16 mouse cellular contexts compared by ENCODE assay signal in genomic region chr7:67710216-67710615, GRCm38 (mm10). TPM values are rescaled to one million over a fixed set of nuclear protein-coding genes. Genes with fewer than 3 reads are reported as not detected.
A peak's percentile ranks its signal among the peaks of the same experiment; 100 is the strongest.
DNase-seq lines count a peak whose midpoint lies in the region; ATAC-seq and TF ChIP-seq lines count a peak whose summit lies in the region.
"Had no signal": no experiment of that assay in that cellular context is flagged by ENCODE, and none has a peak within 500 bp of the region (broad histone marks: within the 10 kb centered on the region; RNA-seq: fewer than 3 reads in every experiment).

No protein-coding gene starts in this region.

- no peak for TF ChIP-seq RAD21 in MEL (IDR thresholded peaks at IDR 0.05; ENCODE audit: low read depth, low read length)

- no peak overlapping the region for H3K9ac ChIP-seq in MEL (ENCODE audit: control insufficient read depth, low read depth, low read length, poor library complexity, severe bottlenecking)
- H3K9ac ChIP-seq in liver, embryonic 15.5 days = no peak overlapping the region
- H3K9ac ChIP-seq: embryonic facial prominence, embryonic 15.5 days; forebrain, embryonic 15.5 days had no signal

- peak overlapping the region; percentile 43 for H3K27ac ChIP-seq in MEL (ENCODE audit: control insufficient read depth, low read depth, low read length)
- no peak overlapping the region for H3K27ac ChIP-seq in liver, embryonic 15.5 days (replicated peaks)
- H3K27ac ChIP-seq: embryonic facial prominence, embryonic 15.5 days; forebrain, embryonic 15.5 days had no signal

- TF ChIP-seq CTCF in MEL (IDR thresholded peaks at IDR 0.05 in 2 of 3, conservative IDR thresholded peaks at IDR 0.05 in 1 of 3; ENCODE audit: control insufficient read depth in 1 of 3, insufficient read depth in 1 of 3, low read depth in 2 of 3, low read length in 3 of 3, poor library complexity in 1 of 3, severe bottlenecking in 1 of 3) = no peak

- no peak for TF ChIP-seq POLR2A in MEL (IDR thresholded peaks at IDR 0.05; ENCODE audit: control insufficient read depth in 1 of 2, insufficient read depth in 1 of 2, low read depth in 1 of 2, low read length in 2 of 2, poor library complexity in 1 of 2)

- DNase-seq in 416B (ENCODE audit: low read depth) = peak; percentile 59
- peak; percentile 44 for DNase-seq in MEL (ENCODE audit: low read depth, low spot score)
- peak; percentile 39 to 78 for DNase-seq in lung, postnatal 4 days
- DNase-seq in kidney, adult 8-10 months = no peak
- DNase-seq in left cerebral cortex, adult 8-10 months (ENCODE audit: low spot score in 2 of 2) = no peak
- DNase-seq in right cerebral cortex, postnatal 10 days (ENCODE audit: low spot score in 2 of 2) = no peak
- DNase-seq: adrenal gland, adult 8-10 months; gastrocnemius, postnatal 25 days; kidney, adult 9 months; right cerebral cortex, postnatal 14 days; thymus, postnatal 36 days had no signal

- H3K9me3 ChIP-seq in MEL (replicated peaks; ENCODE audit: insufficient read depth, low read length) = no peaks in the 10 kb centered on the region
- no peaks in the 10 kb centered on the region for H3K9me3 ChIP-seq in liver, embryonic 15.5 days (replicated peaks)
- H3K9me3 ChIP-seq: embryonic facial prominence, embryonic 15.5 days; forebrain, embryonic 15.5 days had no signal

- H3K27me3 ChIP-seq in MEL (ENCODE audit: control insufficient read depth in 1 of 2, insufficient read depth in 2 of 2, low read length in 2 of 2) = no peaks in the 10 kb centered on the region
- no peaks in the 10 kb centered on the region for H3K27me3 ChIP-seq in liver, embryonic 15.5 days
- H3K27me3 ChIP-seq: embryonic facial prominence, embryonic 15.5 days; forebrain, embryonic 15.5 days had no signal

- peak overlapping the region; percentile 18; the same call in 1 of the 2 replicates for H3K4me2 ChIP-seq in liver, embryonic 15.5 days
- H3K4me2 ChIP-seq: embryonic facial prominence, embryonic 15.5 days; forebrain, embryonic 15.5 days had no signal

- H3K79me2 ChIP-seq in MEL (ENCODE audit: control insufficient read depth, insufficient read depth, low read length, poor library complexity) = no peaks in the 10 kb centered on the region

- peak; percentile 81 for ATAC-seq in liver, embryonic 15.5 days (ENCODE audit: insufficient read depth)
- ATAC-seq: forebrain, embryonic 15.5 days had no signal

- no peak overlapping the region for H3K4me3 ChIP-seq in MEL (ENCODE audit: control insufficient read depth in 1 of 2, insufficient read depth in 1 of 2, low read depth in 2 of 2, low read length in 2 of 2)
- no peak overlapping the region for H3K4me3 ChIP-seq in liver, embryonic 15.5 days (replicated peaks)
- H3K4me3 ChIP-seq: embryonic facial prominence, embryonic 15.5 days; forebrain, embryonic 15.5 days had no signal

- no peaks in the 10 kb centered on the region for H3K36me3 ChIP-seq in MEL (ENCODE audit: control insufficient read depth in 1 of 2, insufficient read depth in 2 of 2, low read length in 2 of 2)
- peaks cover 9% of the 10 kb centered on the region; the same call in 1 of the 2 replicates for H3K36me3 ChIP-seq in liver, embryonic 15.5 days (replicated peaks)

- no peaks in the 10 kb centered on the region for H3K4me1 ChIP-seq in MEL (ENCODE audit: control insufficient read depth in 1 of 2, insufficient read depth in 2 of 2, low read length in 2 of 2)
- peaks cover 9% of the 10 kb centered on the region for H3K4me1 ChIP-seq in liver, embryonic 15.5 days (replicated peaks)

- no peak; a peak in 1 of 4 replicates for TF ChIP-seq EP300 in MEL (IDR thresholded peaks at IDR 0.05; ENCODE audit: low read depth in 1 of 2, low read length in 2 of 2)

- WGBS in liver, embryonic 15.5 days (ENCODE audit: insufficient replicate concordance) = 23% methylated on average over 7 of the region's 7 CpGs

TF ChIP-seq in MEL, 35 proteins besides CTCF, POLR2A, EP300 and RAD21:
- TF ChIP-seq BHLHE40 (IDR thresholded peaks at IDR 0.05; ENCODE audit: borderline replicate concordance, low read depth, low read length) (no peak), TAL1 (IDR thresholded peaks at IDR 0.05; ENCODE audit: low read length) (peak; percentile 85)

RNA-seq across cellular contexts. Expression of gene Synm, which starts 49.3 kb away (rescaled TPM):
- total RNA-seq in MEL (2012; rRNA removed) = not detected in 2 replicates
- polyA plus RNA-seq in MEL (2012; ENCODE audit: insufficient read depth in 1 of 2, insufficient read length in 2 of 2, low read depth in 1 of 2, low replicate concordance in 2 of 2, missing spikeins in 1 of 2) = under 1 TPM in 1 of 2 experiments, not detected in 1; 0.01 TPM
- polyA plus RNA-seq in liver, embryonic 15.5 days (2015; fragmentation: Nextera tagmentation; extraction: Ambion mirVana) = 0.13 and 0.20 TPM in 2 replicates
- 10 to 100 TPM; 18.3 to 20.8 (median 19.8) TPM for total RNA-seq in left cerebral cortex, adult 8-10 months (2022)
- total RNA-seq: monocyte, adult 5-6 weeks; neutrophil, adult 5-6 weeks had no signal

Comparison
In these comparisons a context has a peak if more than half of its experiments do, and no peak if none do; other contexts are left out.
1. DNase-seq: peak in 416B (single experiment), MEL (single experiment) and lung, postnatal 4 days (2 of 2); none in kidney, adult 8-10 months (0 of 2), left cerebral cortex, adult 8-10 months (0 of 2) and right cerebral cortex, postnatal 10 days (0 of 2).
2. RNA of gene Synm, which starts 49.3 kb away (total RNA-seq): 18.3 to 20.8 TPM in left cerebral cortex, adult 8-10 months; not detected in MEL; every median in the first group is over 10 times any median in the second.